In genomic region chr14:48202096-48203036, GRCm38 (mm10) we compare ENCODE assay signal across 10 mouse cellular contexts.
A peak's percentile ranks its signal among the peaks of the same experiment; 100 is the strongest.
DNase-seq lines count a peak whose midpoint lies in the region; ATAC-seq and TF ChIP-seq lines count a peak whose summit lies in the region.
"Had no signal": no experiment of that assay in that cellular context is flagged by ENCODE, and none has a peak within 500 bp of the region (broad histone marks: within the 10 kb centered on the region; RNA-seq: fewer than 3 reads in every experiment).

No protein-coding gene starts in this region.

- TF ChIP-seq CTCF in heart, postnatal 0 days (IDR thresholded peaks at IDR 0.05; ENCODE audit: low read depth), result no peak
- peak; percentile 41 for TF ChIP-seq CTCF in midbrain, postnatal 0 days (IDR thresholded peaks at IDR 0.05)

- H3K27me3 ChIP-seq in heart, postnatal 0 days (ENCODE audit: control insufficient read depth, insufficient read depth, low read length), result peaks cover 8% of the 10 kb centered on the region; the same call in 1 of the 2 replicates
- peaks cover 11% of the 10 kb centered on the region for H3K27me3 ChIP-seq in heart, embryonic 11.5 days (ENCODE audit: control insufficient read depth, insufficient read depth, low read length)
- H3K27me3 ChIP-seq in hindbrain, embryonic 12.5 days, result no peaks in the 10 kb centered on the region; the same call in 1 of the 2 replicates
- H3K27me3 ChIP-seq in midbrain, postnatal 0 days (ENCODE audit: insufficient read depth, low read length), result no peaks in the 10 kb centered on the region

- WGBS in heart, postnatal 0 days, result 56% methylated on average over 17 of the region's 17 CpGs
- 55% methylated on average over 17 of the region's 17 CpGs for WGBS in heart, embryonic 11.5 days (ENCODE audit: insufficient replicate concordance)
- WGBS in hindbrain, embryonic 12.5 days, result 40% methylated on average over 17 of the region's 17 CpGs
- WGBS in midbrain, postnatal 0 days, result 32% methylated on average over 17 of the region's 17 CpGs

- peaks cover 3% of the 10 kb centered on the region for H3K4me1 ChIP-seq in heart, postnatal 0 days (ENCODE audit: control insufficient read depth, insufficient read depth)
- peaks cover 19% of the 10 kb centered on the region for H3K4me1 ChIP-seq in heart, embryonic 11.5 days (ENCODE audit: control insufficient read depth, insufficient read depth, low read length)
- H3K4me1 ChIP-seq in hindbrain, embryonic 12.5 days, result peaks cover 52% of the 10 kb centered on the region
- peaks cover 10% of the 10 kb centered on the region; the same call in 1 of the 2 replicates for H3K4me1 ChIP-seq in midbrain, postnatal 0 days (ENCODE audit: insufficient read depth, low read length)

- ATAC-seq in heart, postnatal 0 days (ENCODE audit: insufficient read depth, low read depth), result no peak
- ATAC-seq in heart, embryonic 11.5 days (replicated peaks; ENCODE audit: insufficient number of reproducible peaks, low FRiP score, low TSS enrichment), result no peak
- peak; percentile 44; the same call in 1 of the 2 replicates for ATAC-seq in hindbrain, embryonic 12.5 days (ENCODE audit: low FRiP score)
- no peak; the same call in 1 of the 2 replicates for ATAC-seq in midbrain, postnatal 0 days (ENCODE audit: low FRiP score)

- DNase-seq in heart, postnatal 0 days (ENCODE audit: low spot score), result no peak
- DNase-seq in CD8-positive naive resting alpha-beta T cell, adult 2 months (ENCODE audit: low read depth in 2 of 2, low spot score in 2 of 2), result peak; percentile 14 to 18
- peak; percentile 28 for DNase-seq in midbrain, postnatal 0 days (ENCODE audit: low spot score)
- no peak for DNase-seq in adrenal gland, adult 8-10 months
- no peak for DNase-seq in c-Kit-positive CD71-positive TER-119-positive erythroid progenitor cells, embryonic 14.5 days (ENCODE audit: low spot score)
- no peak for DNase-seq in cerebellum, postnatal 25 days
- DNase-seq: lung, adult 2 months had no signal

- H3K9me3 ChIP-seq in heart, postnatal 0 days (replicated peaks; ENCODE audit: control insufficient read depth, low read length), result no peaks in the 10 kb centered on the region
- no peaks in the 10 kb centered on the region for H3K9me3 ChIP-seq in heart, embryonic 11.5 days (replicated peaks; ENCODE audit: control insufficient read depth, low read length)
- H3K9me3 ChIP-seq in hindbrain, embryonic 12.5 days (replicated peaks), result no peaks in the 10 kb centered on the region
- no peaks in the 10 kb centered on the region for H3K9me3 ChIP-seq in midbrain, postnatal 0 days (ENCODE audit: low read length)
- H3K9me3 ChIP-seq: embryonic facial prominence, embryonic 13.5 days had no signal

- H3K36me3 ChIP-seq in heart, postnatal 0 days (replicated peaks; ENCODE audit: control insufficient read depth, insufficient read depth, low read length), result no peaks in the 10 kb centered on the region
- H3K36me3 ChIP-seq in heart, embryonic 11.5 days (ENCODE audit: control insufficient read depth, insufficient read depth, low read length), result no peaks in the 10 kb centered on the region
- no peaks in the 10 kb centered on the region for H3K36me3 ChIP-seq in hindbrain, embryonic 12.5 days
- no peaks in the 10 kb centered on the region for H3K36me3 ChIP-seq in midbrain, postnatal 0 days (ENCODE audit: insufficient read depth, low read length)
- H3K36me3 ChIP-seq: embryonic facial prominence, embryonic 13.5 days had no signal

- H3K9ac ChIP-seq in heart, postnatal 0 days (replicated peaks; ENCODE audit: low read depth, low read length), result no peak overlapping the region
- no peak overlapping the region for H3K9ac ChIP-seq in heart, embryonic 11.5 days (ENCODE audit: low read depth, low read length)
- H3K9ac ChIP-seq in hindbrain, embryonic 12.5 days, result no peak overlapping the region
- no peak overlapping the region for H3K9ac ChIP-seq in midbrain, postnatal 0 days (replicated peaks; ENCODE audit: low read length, poor library complexity, severe bottlenecking)
- H3K9ac ChIP-seq: embryonic facial prominence, embryonic 13.5 days had no signal

- no peak overlapping the region for H3K27ac ChIP-seq in heart, postnatal 0 days (ENCODE audit: low read depth)
- no peak overlapping the region for H3K27ac ChIP-seq in heart, embryonic 11.5 days (ENCODE audit: low read depth, low read length)
- H3K27ac ChIP-seq in hindbrain, embryonic 12.5 days, result 0 out of 2 replicates have a peak overlapping the region, but pooled peaks have one; percentile 1
- no peak overlapping the region for H3K27ac ChIP-seq in midbrain, postnatal 0 days (ENCODE audit: low read depth, low read length)
- H3K27ac ChIP-seq: embryonic facial prominence, embryonic 13.5 days had no signal

- peak overlapping the region; percentile 18; the same call in 1 of the 2 replicates for H3K4me2 ChIP-seq in heart, postnatal 0 days (ENCODE audit: low read depth, low read length)
- no peak overlapping the region for H3K4me2 ChIP-seq in heart, embryonic 11.5 days
- no peak overlapping the region for H3K4me2 ChIP-seq in hindbrain, embryonic 12.5 days (replicated peaks)
- H3K4me2 ChIP-seq in midbrain, postnatal 0 days (ENCODE audit: low read depth, low read length, poor library complexity, severe bottlenecking), result no peak overlapping the region
- H3K4me2 ChIP-seq: embryonic facial prominence, embryonic 13.5 days had no signal

- TF ChIP-seq EP300 in heart, postnatal 0 days (IDR thresholded peaks at IDR 0.05; ENCODE audit: low read depth), result no peak

- no peak overlapping the region for H3K4me3 ChIP-seq in heart, postnatal 0 days (ENCODE audit: low read depth, low read length)
- no peak overlapping the region for H3K4me3 ChIP-seq in heart, embryonic 11.5 days (ENCODE audit: low read depth, low read length)
- H3K4me3 ChIP-seq in hindbrain, embryonic 12.5 days, result no peak overlapping the region
- no peak overlapping the region for H3K4me3 ChIP-seq in midbrain, postnatal 0 days (ENCODE audit: low read depth, low read length)
- H3K4me3 ChIP-seq: embryonic facial prominence, embryonic 13.5 days had no signal

Comparison
In these comparisons a context has a peak if more than half of its experiments do, and no peak if none do; other contexts are left out.
1. DNase-seq: peak in CD8-positive naive resting alpha-beta T cell, adult 2 months (2 of 2) and midbrain, postnatal 0 days (single experiment); none in heart, postnatal 0 days (single experiment), adrenal gland, adult 8-10 months (single experiment), c-Kit-positive CD71-positive TER-119-positive erythroid progenitor cells, embryonic 14.5 days (single experiment) and cerebellum, postnatal 25 days (0 of 2).